Mouse (Mus musculus) cortical plate, adult 2 months (tissue): ENCODE results near the gene Gngt2. TPM values are rescaled to one million over a fixed set of nuclear protein-coding genes. Genes with fewer than 3 reads are reported as not detected.

ENCODE experiments used
- H3K27ac ChIP-seq: fragments of 200-500 bp; 2 replicates; pipeline ENCODE4 v1.5.1; 2012; ENCODE audit warnings: low read length, control low read depth, inconsistent platforms; ENCODE audit not compliant: insufficient read depth
- H3K4me1 ChIP-seq: fragments of 200-500 bp; 2 replicates; pipeline ENCODE4 v1.6.1; 2011; ENCODE audit warnings: low read length; ENCODE audit not compliant: control insufficient read depth, insufficient read depth
- H3K4me3 ChIP-seq: fragments of 200-500 bp; 2 replicates; pipeline ENCODE4 v1.5.1; 2011; ENCODE audit warnings: mild to moderate bottlenecking, low read length, control low read depth; ENCODE audit not compliant: insufficient read depth
- CTCF ChIP-seq: fragments of 200-500 bp; IDR thresholded peaks from 2 replicates; pipeline ENCODE4 v1.5.1; 2011; ENCODE audit warnings: mild to moderate bottlenecking, control low read depth, low read length; ENCODE audit not compliant: insufficient read depth; ENCODE audit errors: extremely low read depth
- POLR2A ChIP-seq: fragments of 200-500 bp; IDR thresholded peaks from 2 replicates; pipeline ENCODE4 v1.6.1; 2011; ENCODE audit warnings: mild to moderate bottlenecking, low read length, control low read depth; ENCODE audit not compliant: insufficient read depth; ENCODE audit errors: extremely low read depth
- polyA plus RNA-seq: library from polyadenylated mRNA; depleted of rRNA; stranded (reverse); fragments of >200 nt; gene quantifications from 2 replicates; pipeline ENCODE4 v1.2.3, GENCODE M21; 2012

The Gngt2 gene
- polyA plus RNA-seq, 1 experiment = 11.0 TPM

DNA sequence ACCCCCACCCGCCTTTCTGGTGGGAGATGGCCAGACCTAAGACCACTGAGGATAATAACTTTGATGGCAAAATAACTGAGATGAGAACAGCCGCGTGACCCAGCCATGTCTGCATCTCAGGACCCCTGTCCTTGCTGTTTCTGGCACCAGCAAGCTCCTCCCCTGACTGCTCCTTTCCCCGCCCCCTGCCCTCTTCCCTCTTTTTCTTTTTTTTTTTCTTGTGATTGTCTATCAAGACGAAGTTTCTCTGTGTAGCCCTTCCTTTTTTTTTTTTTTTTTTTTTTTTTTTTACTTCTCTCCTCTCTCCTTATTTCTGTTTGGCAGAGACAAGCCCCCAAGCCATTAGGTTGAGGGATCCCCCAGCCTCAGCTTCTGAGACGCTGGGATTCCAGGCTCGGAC, 26.2 kb upstream of the Gngt2 start:
- TF ChIP-seq POLR2A (no peak), CTCF (no peak)
- H3K27ac ChIP-seq = no peak overlapping the region
- no peaks in the 10 kb centered on the region for H3K4me1 ChIP-seq
- H3K4me3 ChIP-seq = no peak overlapping the region

GRCm38 (mm10) chr11:95811741-95812140, 25.3 kb upstream of the Gngt2 start:
- H3K27ac ChIP-seq = no peak overlapping the region
- TF ChIP-seq POLR2A (no peak), CTCF (no peak)

GRCm38 (mm10) chr11:95812224-95812623, 24.8 kb upstream of the Gngt2 start:
- Histone ChIP-seq H3K27ac (no peak overlapping the region), H3K4me3 (no peak overlapping the region), H3K4me1 (no peaks in the 10 kb centered on the region)
- TF ChIP-seq POLR2A (no peak), CTCF (no peak)

More at GRCm38 (mm10) chr11:95811741-95812140, 25.3 kb upstream of the Gngt2 start:
- Histone ChIP-seq H3K4me3 (no peak overlapping the region), H3K4me1 (no peaks in the 10 kb centered on the region)

- H3K4me3 ChIP-seq = no peak overlapping the region
- H3K4me1 ChIP-seq = no peaks in the 10 kb centered on the region
- no peak overlapping the region for H3K27ac ChIP-seq
- TF ChIP-seq CTCF (no peak), POLR2A (no peak)
These were observed 22.9 kb upstream of the Gngt2 start for GRCm38 (mm10) chr11:95814101-95814500.

GRCm38 (mm10) chr11:95814857-95815256, 22.2 kb upstream of the Gngt2 start:
- no peak overlapping the region for H3K4me3 ChIP-seq
- H3K4me1 ChIP-seq = no peaks in the 10 kb centered on the region
- TF ChIP-seq CTCF (no peak), POLR2A (no peak)
- no peak overlapping the region for H3K27ac ChIP-seq

- Histone ChIP-seq H3K4me1 (no peaks in the 10 kb centered on the region), H3K4me3 (no peak overlapping the region), H3K27ac (no peak overlapping the region)
- no peak for TF ChIP-seq POLR2A
- no peak for TF ChIP-seq CTCF
These were observed 21.6 kb upstream of the Gngt2 start for GRCm38 (mm10) chr11:95815412-95815811.

DNA sequence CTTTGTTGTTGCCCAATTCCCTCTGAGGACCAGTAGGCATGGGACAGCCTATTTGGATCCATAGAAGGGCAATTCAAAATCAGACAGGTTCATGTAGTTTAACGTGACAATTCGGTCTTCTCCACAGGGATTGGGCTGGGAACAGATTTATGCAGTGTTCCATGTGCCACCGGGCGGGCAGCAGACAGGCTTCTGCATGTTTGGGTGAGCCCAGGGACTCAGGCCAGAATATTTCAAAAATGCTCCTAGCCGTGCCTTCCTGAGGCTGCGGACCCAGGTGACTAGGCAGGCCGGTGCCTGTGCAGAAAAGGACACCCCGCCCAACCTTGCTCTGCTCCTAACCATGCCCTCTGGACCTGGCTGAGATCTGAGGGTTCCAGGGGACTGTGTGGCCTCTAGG, 17.9 kb upstream of the Gngt2 start:
- no peaks in the 10 kb centered on the region for H3K4me1 ChIP-seq
- TF ChIP-seq POLR2A (no peak), CTCF (no peak)
- H3K4me3 ChIP-seq = no peak overlapping the region
- no peak overlapping the region for H3K27ac ChIP-seq

- no peaks in the 10 kb centered on the region for H3K4me1 ChIP-seq
- no peak for TF ChIP-seq CTCF
- TF ChIP-seq POLR2A = no peak
These were observed 15.5 kb upstream of the Gngt2 start for GRCm38 (mm10) chr11:95821511-95821910.

GRCm38 (mm10) chr11:95822437-95822836, 14.6 kb upstream of the Gngt2 start:
- no peaks in the 10 kb centered on the region for H3K4me1 ChIP-seq
- H3K4me3 ChIP-seq = no peak overlapping the region
- TF ChIP-seq CTCF (no peak), POLR2A (no peak)
- no peak overlapping the region for H3K27ac ChIP-seq

More at GRCm38 (mm10) chr11:95821511-95821910, 15.5 kb upstream of the Gngt2 start:
- no peak overlapping the region for H3K27ac ChIP-seq
- no peak overlapping the region for H3K4me3 ChIP-seq

DNA sequence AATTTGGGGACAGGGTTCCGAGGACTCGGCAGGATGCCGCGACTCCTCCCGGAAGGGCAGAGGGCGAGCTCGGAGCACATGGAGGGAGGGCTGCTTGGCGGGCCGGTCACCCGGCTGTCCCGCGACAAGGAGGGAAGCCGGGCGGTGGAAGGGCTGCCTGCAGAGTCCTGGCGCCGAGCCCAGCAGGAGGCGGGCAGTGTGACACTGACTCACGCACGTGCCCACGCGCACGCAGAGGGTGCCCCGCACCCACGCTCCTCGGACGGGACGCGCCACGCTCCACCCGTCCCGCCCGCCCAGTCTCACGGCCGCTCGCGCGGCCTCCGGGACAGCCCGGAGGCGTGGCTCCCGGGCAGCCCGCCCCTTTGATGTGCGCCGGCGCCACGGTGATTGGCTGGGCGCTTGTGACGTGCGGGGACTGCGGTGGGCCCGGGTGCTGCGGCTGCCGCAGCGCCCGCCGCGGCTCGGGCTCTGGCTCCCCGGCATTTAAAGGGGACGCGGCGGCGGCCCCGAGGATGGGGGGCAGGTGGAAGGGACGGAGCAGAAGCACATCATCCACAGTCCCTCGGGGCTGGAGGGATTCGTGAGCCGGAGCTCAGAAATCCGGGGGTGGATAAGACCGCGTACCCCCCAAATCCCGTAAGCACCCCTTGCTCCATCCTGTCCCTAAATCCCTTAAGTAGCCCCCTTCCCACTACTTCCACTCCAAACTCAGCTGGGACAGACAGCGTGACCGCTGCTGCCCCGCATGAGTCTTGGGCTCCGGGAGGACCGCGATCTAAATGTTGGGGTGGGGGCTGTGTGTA, 12.7 kb upstream of the Gngt2 start, which contains the start of gene Phospho1:
TSS of gene Phospho1 (plus strand) at position 429 of the 806 bp plus-strand sequence.
- Histone ChIP-seq H3K4me3 (peak within 1 kb of the TSS; percentile 98), H3K4me1 (no peaks in the 10 kb centered on the region), H3K27ac (peak within 1 kb of the TSS; percentile 76; the same call in 1 of the 2 replicates)
- TF ChIP-seq CTCF (no peak), POLR2A (peak; percentile 37; the same call in 1 of the 2 replicates)
